Mouse (Mus musculus) embryonic facial prominence, embryonic 14.5 days (tissue): ENCODE results near the gene Olfr616. TPM values are rescaled to one million over a fixed set of nuclear protein-coding genes. Genes with fewer than 3 reads are reported as not detected.
"Not testable (repeated sequence)": the region's sequence is repeated elsewhere in the genome, so short reads cannot be mapped to it uniquely, and the experiment has no call there.

Experiments
- ATAC-seq: fragments of 200-750 bp; cut with Nextera tagmentation; 2 replicates; pipeline ENCODE4 v1.8.0; 2017; ENCODE audit warnings: low read depth, moderate number of reproducible peaks, moderate TSS enrichment
- DNase-seq: peaks from one replicate; pipeline ENCODE4 v3.0.0-alpha.2; 2015; ENCODE audit warnings: low spot score
- H3K27ac ChIP-seq: fragments of 300-500 bp; sonication (generic); replicated peaks from 2 replicates; pipeline ENCODE4 v1.5.1; 2014; ENCODE audit warnings: low read depth, mild to moderate bottlenecking, low read length, moderate library complexity
- H3K27me3 ChIP-seq: fragments of 300-500 bp; sonication (generic); replicated peaks from 2 replicates; pipeline ENCODE4 v1.6.1; 2014; ENCODE audit warnings: low read length; ENCODE audit not compliant: control insufficient read depth, insufficient read depth
- H3K36me3 ChIP-seq: fragments of 300-500 bp; sonication (generic); 2 replicates; pipeline ENCODE4 v1.6.1; 2014; ENCODE audit warnings: low read length, mixed read lengths; ENCODE audit not compliant: control insufficient read depth, insufficient read depth
- H3K4me1 ChIP-seq: fragments of 300-500 bp; sonication (generic); 2 replicates; pipeline ENCODE4 v1.6.1; 2014; ENCODE audit warnings: antibody characterized with exemption, low read length; ENCODE audit not compliant: control insufficient read depth, insufficient read depth
- H3K4me2 ChIP-seq: fragments of 300-500 bp; sonication (generic); 2 replicates; pipeline ENCODE4 v1.6.1; 2014; ENCODE audit warnings: low read depth, mild to moderate bottlenecking, low read length, moderate library complexity, mixed read lengths
- H3K4me3 ChIP-seq: fragments of 300-500 bp; sonication (generic); 2 replicates; pipeline ENCODE4 v1.5.1; 2014; ENCODE audit warnings: low read depth, mild to moderate bottlenecking, low read length
- H3K9ac ChIP-seq: fragments of 300-500 bp; sonication (generic); 2 replicates; pipeline ENCODE4 v1.6.1; 2014; ENCODE audit warnings: low read depth, mild to moderate bottlenecking, low read length, moderate library complexity, mixed read lengths
- H3K9me3 ChIP-seq: fragments of 300-500 bp; sonication (generic); 2 replicates; pipeline ENCODE4 v1.6.1; 2016; ENCODE audit warnings: low read length; ENCODE audit not compliant: control insufficient read depth
- WGBS: fragments of 180-500 bp; shearing (Covaris S2); extraction: QIAGEN DNeasy Blood & Tissue Kit; methylation state at CpG from one replicate; pipeline ENCODE4 v1.1.7; 2014; 5-methylcytosine and 5-hydroxymethylcytosine counted together
- polyA plus RNA-seq: library from polyadenylated mRNA; unstranded; fragments of >200 nt; fragmentation: Nextera tagmentation; extraction: Ambion mirVana; gene quantifications from 2 replicates; pipeline ENCODE4 v1.2.1, GENCODE M21; 2014

Gene Olfr616
- polyA plus RNA-seq = not detected in 2 replicates

- ATAC-seq (no peak), DNase-seq (no peak)
- no peaks in the 10 kb centered on the region for H3K36me3 ChIP-seq
- H3K4me2 ChIP-seq = no peak within 1 kb of the TSS
- H3K27me3 ChIP-seq = no peaks in the 10 kb centered on the region
- no peak within 1 kb of the TSS for H3K27ac ChIP-seq
- no peak within 1 kb of the TSS for H3K9ac ChIP-seq
- H3K4me3 ChIP-seq = no peak within 1 kb of the TSS
- no peaks in the 10 kb centered on the region for H3K9me3 ChIP-seq
- 77% methylated on average over 3 of the region's 3 CpGs for WGBS
- no peaks in the 10 kb centered on the region for H3K4me1 ChIP-seq
Observed at GRCm38 (mm10) chr7:103569043-103569442, at the start of gene Olfr616. Olfr616 (minus strand) TSS chr7:103569143.

DNA sequence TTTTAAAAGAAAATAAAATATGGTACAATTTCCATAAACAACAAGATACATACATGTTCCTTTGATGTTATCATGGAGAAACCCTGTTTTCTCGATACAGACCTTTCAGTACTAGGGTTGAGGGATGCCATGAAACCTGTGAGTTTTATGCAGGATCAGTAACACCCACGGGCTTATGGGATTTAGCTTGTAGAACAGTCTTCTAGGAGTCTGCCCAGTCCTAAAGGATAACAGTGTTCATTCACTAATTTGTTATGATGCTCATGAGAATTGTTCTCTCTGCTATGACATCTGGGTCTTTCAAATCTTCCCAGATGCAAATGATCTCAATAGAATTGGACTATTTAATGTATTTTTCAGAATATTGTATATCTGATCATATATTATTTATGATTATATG lies 43.5 kb upstream of the Olfr616 start, which contains the start of gene Olfr620:
Gene Olfr620, minus strand, starts transcription at position 101 of the 400 bp plus-strand sequence.
- Histone ChIP-seq H3K36me3 (no peaks in the 10 kb centered on the region), H3K9ac (no peak within 1 kb of the TSS), H3K27me3 (no peaks in the 10 kb centered on the region), H3K4me1 (no peaks in the 10 kb centered on the region), H3K4me2 (no peak within 1 kb of the TSS), H3K4me3 (no peak within 1 kb of the TSS), H3K9me3 (no peaks in the 10 kb centered on the region), H3K27ac (no peak within 1 kb of the TSS)
- no peak for ATAC-seq
- WGBS = 71% methylated on average over 2 of the region's 2 CpGs
- no peak for DNase-seq

DNA sequence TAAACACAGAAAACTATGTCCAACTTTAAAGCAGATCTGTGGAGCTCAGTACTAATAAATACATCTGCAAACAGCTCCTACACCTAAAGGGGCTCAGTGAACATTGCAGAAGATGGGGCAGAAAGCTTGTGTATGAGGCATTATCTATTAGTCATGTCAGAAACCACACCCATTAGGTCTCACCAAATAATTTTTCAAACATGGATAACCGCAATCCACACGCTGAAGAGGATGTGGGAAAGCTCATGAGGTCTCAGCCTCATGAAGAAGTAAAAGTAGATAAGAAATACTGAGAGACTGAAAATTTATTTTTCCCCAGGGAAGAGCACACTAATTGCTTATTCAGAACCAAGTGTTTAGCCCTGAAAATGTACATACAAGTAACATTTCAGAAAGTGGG lies 38.5 kb upstream of the Olfr616 start:
- WGBS = 82% methylated on average over 2 of the region's 2 CpGs
- Histone ChIP-seq H3K9me3 (no peaks in the 10 kb centered on the region), H3K36me3 (no peaks in the 10 kb centered on the region), H3K27ac (no peak overlapping the region), H3K4me3 (no peak overlapping the region), H3K4me2 (no peak overlapping the region), H3K27me3 (no peaks in the 10 kb centered on the region), H3K9ac (no peak overlapping the region), H3K4me1 (no peaks in the 10 kb centered on the region)
- ATAC-seq (no peak), DNase-seq (no peak)

GRCm38 (mm10) chr7:103600275-103600674 lies 31.3 kb upstream of the Olfr616 start, which contains the start of gene Olfr619:
Olfr619 (plus strand) TSS chr7:103600575.
- no peak for ATAC-seq
- Histone ChIP-seq H3K27ac (no peak within 1 kb of the TSS), H3K36me3 (no peaks in the 10 kb centered on the region), H3K4me3 (no peak within 1 kb of the TSS), H3K4me2 (no peak within 1 kb of the TSS), H3K9ac (no peak within 1 kb of the TSS), H3K27me3 (no peaks in the 10 kb centered on the region), H3K9me3 (no peaks in the 10 kb centered on the region), H3K4me1 (no peaks in the 10 kb centered on the region)
- DNase-seq = no peak

- Histone ChIP-seq H3K4me1 (no peaks in the 10 kb centered on the region), H3K36me3 (no peaks in the 10 kb centered on the region), H3K9me3 (no peaks in the 10 kb centered on the region), H3K9ac (no peak within 1 kb of the TSS), H3K27ac (no peak within 1 kb of the TSS), H3K27me3 (no peaks in the 10 kb centered on the region), H3K4me2 (no peak within 1 kb of the TSS), H3K4me3 (no peak within 1 kb of the TSS)
- ATAC-seq = no peak
- DNase-seq = no peak
- WGBS = 53% methylated on average over 2 of the region's 2 CpGs
Observed at GRCm38 (mm10) chr7:103589803-103590202, 20.9 kb upstream of the Olfr616 start, which contains the start of gene Olfr618. Olfr618 (plus strand) TSS chr7:103590103.

DNA sequence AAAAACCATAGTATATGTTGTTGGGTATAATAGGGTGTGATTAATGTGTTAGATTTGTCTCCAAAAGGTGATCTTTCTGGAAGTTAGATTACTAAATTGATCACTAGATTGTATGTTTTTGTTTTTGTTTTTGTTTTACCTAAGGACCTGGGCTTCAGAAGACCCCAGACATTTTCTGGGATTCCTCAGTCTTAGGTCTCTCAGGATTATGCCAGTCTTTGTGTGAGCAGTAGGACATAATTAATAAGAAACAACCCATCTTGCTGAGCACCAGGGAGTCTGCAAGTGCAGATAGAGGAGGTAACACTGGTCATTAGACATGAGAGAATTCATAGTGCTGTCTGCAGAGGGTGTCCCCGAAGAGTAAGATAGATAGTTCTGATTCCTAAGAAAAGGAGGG lies 3.8 kb upstream of the Olfr616 start, which contains the start of gene Olfr617:
Gene Olfr617, plus strand, starts transcription at position 301 of the 400 bp plus-strand sequence.
- Histone ChIP-seq H3K4me2 (no peak within 1 kb of the TSS), H3K4me3 (no peak within 1 kb of the TSS), H3K9ac (no peak within 1 kb of the TSS), H3K4me1 (no peaks in the 10 kb centered on the region), H3K9me3 (no peaks in the 10 kb centered on the region), H3K27ac (no peak within 1 kb of the TSS), H3K27me3 (no peaks in the 10 kb centered on the region), H3K36me3 (no peaks in the 10 kb centered on the region)
- ATAC-seq (no peak), DNase-seq (no peak)
- 81% methylated on average over 1 of the region's 1 CpGs for WGBS

- H3K4me3 ChIP-seq = no peak within 1 kb of the TSS
- H3K9ac ChIP-seq = no peak within 1 kb of the TSS
- ATAC-seq = no peak
- no peak within 1 kb of the TSS for H3K4me2 ChIP-seq
- no peaks in the 10 kb centered on the region for H3K36me3 ChIP-seq
- WGBS = 76% methylated on average over 2 of the region's 2 CpGs
- H3K27me3 ChIP-seq = no peaks in the 10 kb centered on the region
- no peaks in the 10 kb centered on the region for H3K9me3 ChIP-seq
- no peaks in the 10 kb centered on the region for H3K4me1 ChIP-seq
- H3K27ac ChIP-seq = no peak within 1 kb of the TSS
- DNase-seq = no peak
Observed at GRCm38 (mm10) chr7:103555779-103556178, 13.2 kb downstream of the Olfr616 start, which contains the start of gene Olfr615. Olfr615 (plus strand) TSS chr7:103556079.

GRCm38 (mm10) chr7:103547774-103548173 lies 21.2 kb downstream of the Olfr616 start, which contains the start of gene Olfr613:
Olfr613 (plus strand) TSS chr7:103548074.
- H3K36me3 ChIP-seq = no peaks in the 10 kb centered on the region
- no peak for DNase-seq
- no peak within 1 kb of the TSS for H3K27ac ChIP-seq
- H3K4me2 ChIP-seq = no peak within 1 kb of the TSS
- no peaks in the 10 kb centered on the region for H3K27me3 ChIP-seq
- no peaks in the 10 kb centered on the region for H3K9me3 ChIP-seq
- H3K9ac ChIP-seq = no peak within 1 kb of the TSS
- ATAC-seq = no peak
- no peaks in the 10 kb centered on the region for H3K4me1 ChIP-seq
- H3K4me3 ChIP-seq = no peak within 1 kb of the TSS
- WGBS = 68% methylated on average over 2 of the region's 2 CpGs

DNA sequence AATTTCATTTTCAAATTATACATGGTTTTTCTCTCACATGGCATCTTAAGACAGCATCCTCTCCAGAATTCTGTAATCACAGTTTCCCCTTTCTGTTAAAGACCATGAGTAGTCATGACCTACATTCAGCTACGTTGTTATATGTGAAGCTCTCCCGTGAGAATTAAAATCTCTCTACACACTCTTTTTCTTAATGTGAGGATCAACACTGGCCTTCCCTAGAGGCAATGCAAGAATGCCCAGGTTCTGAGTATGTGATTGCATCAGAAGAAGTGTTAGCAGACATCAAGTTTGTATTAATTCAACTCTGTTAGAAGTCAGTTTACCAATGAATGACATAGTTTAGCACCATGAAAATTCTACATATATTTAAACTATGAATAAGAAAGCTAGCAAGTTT lies 26.3 kb downstream of the Olfr616 start, which contains the start of gene Olfr612:
Gene Olfr612, minus strand, starts transcription at position 101 of the 400 bp plus-strand sequence.
- H3K9ac ChIP-seq, H3K4me2 ChIP-seq, ATAC-seq, H3K27ac ChIP-seq, H3K9me3 ChIP-seq, H3K4me3 ChIP-seq, DNase-seq, H3K27me3 ChIP-seq, H3K36me3 ChIP-seq, H3K4me1 ChIP-seq: not testable (repeated sequence)
- 70% methylated on average over 2 of the region's 2 CpGs for WGBS
